Mouse (Mus musculus) CD4-positive, CD25-positive, alpha-beta regulatory T cell, adult 4 months (primary cell): ENCODE data around the gene Smyd4. TPM values are rescaled to one million over a fixed set of nuclear protein-coding genes. Genes with fewer than 3 reads are reported as not detected.
A peak's percentile ranks its signal among the peaks of the same experiment; 100 is the strongest.

Experiments
- ATAC-seq: one replicate; pipeline ENCODE4 v1.8.0; 2017
- polyA plus RNA-seq, 2 experiments: library from polyadenylated mRNA; unstranded; fragments of 100-300 nt; shearing (Covaris generic); gene quantifications; one replicate each; pipeline ENCODE4 v1.2.1; 2017

Smyd4 gene
- 10 to 100 TPM; 21.2 to 31.7 TPM for polyA plus RNA-seq

- peak; percentile 96 for ATAC-seq
These were observed at the start of gene Smyd4, which contains the start of gene Rpa1 for GRCm38 (mm10) chr11:75348199-75348889. Gene Smyd4 (plus strand): TSS chr11:75348433. Gene Rpa1 (minus strand): TSS chr11:75348324.

- ATAC-seq = no peak
These were observed 49.7 kb upstream of the Smyd4 start for GRCm38 (mm10) chr11:75298491-75298890.

DNA sequence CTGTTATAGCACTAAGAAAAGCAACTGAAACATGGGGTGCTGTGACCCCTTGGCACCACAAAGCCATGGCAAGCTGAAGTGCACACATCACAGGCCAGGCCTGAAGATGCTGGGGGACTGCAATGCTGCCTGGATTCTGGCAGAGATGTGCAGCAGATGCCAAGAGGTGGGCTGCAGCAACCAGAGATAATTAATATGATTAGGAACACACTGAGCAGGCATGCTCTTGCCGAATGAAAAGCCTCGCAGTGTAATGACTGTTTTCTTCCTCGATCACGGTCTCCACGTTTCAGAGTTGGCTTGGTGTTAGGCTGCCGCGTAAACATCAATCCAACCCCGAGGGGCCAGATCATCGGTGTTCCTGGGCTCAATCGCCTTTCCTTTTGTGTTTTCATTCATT, 48.4 kb upstream of the Smyd4 start:
- ATAC-seq = no peak

- ATAC-seq = no peak
These were observed 47.3 kb upstream of the Smyd4 start for GRCm38 (mm10) chr11:75300954-75301353.

DNA sequence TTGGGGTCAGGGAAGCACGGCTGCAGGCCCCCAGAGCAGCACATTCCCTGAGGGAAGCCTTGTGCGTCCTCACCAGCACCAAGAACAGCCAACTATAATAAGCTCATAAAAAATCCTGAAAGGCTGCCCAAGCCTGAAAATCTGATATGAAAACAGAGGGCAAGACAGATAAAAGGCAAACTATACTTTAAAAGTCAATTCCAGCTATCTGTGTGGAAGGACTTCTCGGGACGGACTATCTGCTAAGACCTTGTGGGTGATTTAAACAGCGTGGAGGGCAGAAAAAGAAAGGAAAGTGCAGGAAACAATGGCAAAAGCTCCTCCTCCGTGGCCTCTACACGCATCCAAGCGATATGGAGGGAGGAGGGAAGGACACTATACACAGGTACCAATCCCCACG, 43.4 kb upstream of the Smyd4 start:
- no peak for ATAC-seq

- ATAC-seq = no peak
These were observed 39.6 kb upstream of the Smyd4 start for GRCm38 (mm10) chr11:75308650-75309049.

DNA sequence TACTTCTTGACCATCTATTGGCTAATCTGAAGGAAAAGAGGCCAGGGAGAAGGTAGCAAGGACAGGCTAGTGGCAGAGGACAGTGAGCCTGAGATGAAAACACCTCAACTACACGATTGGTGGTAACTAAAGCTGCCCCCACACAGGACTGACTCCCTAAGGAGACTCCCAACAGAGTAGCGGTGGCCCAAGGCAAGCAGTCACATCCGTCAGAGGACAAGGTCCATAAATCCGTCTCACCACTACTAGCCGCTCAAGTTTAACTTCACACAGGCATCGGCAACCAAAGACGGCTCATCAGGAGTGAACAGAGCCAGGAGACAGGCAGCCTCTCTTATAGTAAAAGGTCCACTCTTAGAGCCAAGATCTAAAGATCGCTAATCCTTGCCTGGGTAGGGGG, 37.4 kb upstream of the Smyd4 start:
- ATAC-seq = no peak

DNA sequence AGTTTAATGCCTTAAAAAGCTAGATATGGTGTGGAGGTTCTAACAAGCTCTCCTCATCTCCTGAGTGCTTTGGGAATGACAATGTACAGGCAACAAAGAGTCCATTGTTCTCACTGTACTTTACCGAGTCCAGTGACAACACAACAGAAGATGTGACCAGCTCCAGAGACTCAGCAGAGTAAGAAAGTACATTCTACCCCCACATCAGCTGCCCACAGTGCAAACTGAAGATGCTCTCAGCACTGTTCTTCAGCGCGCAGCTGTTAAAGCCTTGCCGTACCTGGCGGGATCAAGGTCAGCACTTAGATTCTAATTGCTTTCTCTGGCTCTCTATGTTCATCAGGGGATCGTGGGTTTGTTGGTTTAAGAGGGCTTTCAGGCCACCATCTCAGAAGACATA, 36.5 kb upstream of the Smyd4 start:
- ATAC-seq = no peak

DNA sequence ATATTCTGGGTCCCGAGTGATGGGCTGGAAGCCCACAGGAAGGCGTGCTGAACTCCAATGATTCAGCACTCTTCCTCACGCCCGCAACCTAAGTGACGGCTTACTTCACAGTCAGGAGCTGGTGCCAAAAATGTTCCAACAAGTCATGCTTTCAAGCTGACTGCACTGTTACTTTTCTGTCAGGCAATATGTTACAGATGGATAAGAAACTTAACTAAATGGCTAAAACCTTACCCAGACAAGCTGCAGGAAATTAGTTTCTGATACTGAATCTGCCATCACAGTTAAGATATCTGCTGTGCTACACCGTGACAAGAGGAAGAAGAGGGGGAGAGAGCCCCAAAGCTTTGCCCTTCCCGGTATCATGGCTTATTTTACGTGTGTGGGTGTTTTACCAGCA, 34.4 kb upstream of the Smyd4 start:
- ATAC-seq = no peak

DNA sequence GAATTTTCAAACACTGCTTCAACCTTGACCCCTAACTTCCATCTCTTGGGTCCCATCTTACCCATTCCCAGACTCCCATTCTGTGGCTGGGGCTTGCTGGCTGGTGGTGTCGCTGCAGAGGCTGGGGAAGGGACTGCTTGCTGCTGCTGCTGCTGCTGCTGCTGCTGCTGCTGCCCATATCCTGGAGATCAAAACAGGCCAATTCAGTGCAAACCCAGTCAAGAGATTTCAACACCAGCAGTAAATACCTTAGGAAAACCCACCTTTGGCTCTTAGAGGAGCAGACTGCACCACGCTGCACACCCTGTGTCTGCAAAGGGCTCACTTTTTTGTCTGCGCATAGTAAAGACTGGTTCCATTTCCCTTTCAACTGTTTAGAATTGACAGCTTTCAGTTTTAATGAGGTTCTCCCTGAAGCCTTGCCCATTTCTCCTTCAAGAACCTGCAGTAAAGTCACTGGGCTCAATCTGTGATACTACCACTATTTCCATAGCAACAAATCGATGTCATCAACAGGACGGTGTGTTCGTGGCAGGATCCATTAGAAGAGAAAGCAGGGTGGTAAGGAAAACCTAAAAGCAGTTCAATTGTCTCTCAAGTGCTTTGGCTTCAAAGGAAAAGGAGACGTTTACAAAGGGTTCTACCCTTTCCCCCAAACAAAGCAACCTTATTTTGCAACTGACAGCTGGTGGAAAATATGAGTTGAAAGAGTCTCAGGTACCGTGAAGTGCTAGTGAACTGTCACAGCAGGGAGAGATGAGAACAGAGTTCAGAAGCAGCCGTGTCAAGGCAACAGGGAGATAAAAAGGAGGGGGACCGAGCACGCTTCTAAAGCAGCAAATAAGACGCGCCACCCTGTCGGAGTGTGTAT, 29.6 kb upstream of the Smyd4 start:
- ATAC-seq = peak; percentile 78

GRCm38 (mm10) chr11:75319246-75319645, 29.0 kb upstream of the Smyd4 start:
- peak; percentile 17 for ATAC-seq

DNA sequence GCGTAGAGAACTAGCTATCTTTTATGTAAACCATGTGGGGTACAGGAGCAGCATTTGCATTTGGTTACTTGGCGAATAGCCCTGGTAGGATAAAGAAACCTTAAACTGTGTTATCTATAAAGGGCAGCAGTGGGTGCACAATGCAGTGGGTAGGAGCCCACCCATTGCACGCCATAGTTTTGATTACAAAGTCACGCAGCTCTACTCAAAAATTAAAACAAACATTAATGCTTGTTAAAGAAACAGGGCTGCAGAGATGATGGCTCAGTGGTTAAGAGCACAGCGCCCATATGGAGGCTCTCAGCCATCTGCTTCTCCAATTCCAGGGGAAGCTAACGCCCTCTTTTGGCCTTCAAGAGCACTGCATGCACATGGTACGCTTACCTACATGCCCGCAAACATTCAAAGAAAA, 24.9 kb upstream of the Smyd4 start:
- no peak for ATAC-seq

DNA sequence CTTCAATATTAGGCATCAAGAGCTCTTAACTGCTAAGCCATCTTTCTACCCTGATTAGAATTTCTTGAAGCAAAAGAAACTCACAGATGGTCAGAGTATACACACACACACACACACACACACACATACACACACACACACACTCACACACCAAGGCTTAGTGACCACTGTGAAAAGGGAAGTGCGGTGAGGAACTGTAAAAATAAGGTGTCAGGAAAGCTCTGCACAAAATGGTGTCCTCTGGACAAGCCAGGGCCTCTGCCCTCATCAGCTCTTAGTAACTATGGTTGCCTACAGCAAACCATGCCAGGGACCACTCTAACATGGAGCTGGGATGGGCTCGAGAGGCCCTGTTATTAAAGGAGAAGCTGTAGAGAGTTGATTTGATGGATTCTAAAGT, 23.8 kb upstream of the Smyd4 start:
- no peak for ATAC-seq

DNA sequence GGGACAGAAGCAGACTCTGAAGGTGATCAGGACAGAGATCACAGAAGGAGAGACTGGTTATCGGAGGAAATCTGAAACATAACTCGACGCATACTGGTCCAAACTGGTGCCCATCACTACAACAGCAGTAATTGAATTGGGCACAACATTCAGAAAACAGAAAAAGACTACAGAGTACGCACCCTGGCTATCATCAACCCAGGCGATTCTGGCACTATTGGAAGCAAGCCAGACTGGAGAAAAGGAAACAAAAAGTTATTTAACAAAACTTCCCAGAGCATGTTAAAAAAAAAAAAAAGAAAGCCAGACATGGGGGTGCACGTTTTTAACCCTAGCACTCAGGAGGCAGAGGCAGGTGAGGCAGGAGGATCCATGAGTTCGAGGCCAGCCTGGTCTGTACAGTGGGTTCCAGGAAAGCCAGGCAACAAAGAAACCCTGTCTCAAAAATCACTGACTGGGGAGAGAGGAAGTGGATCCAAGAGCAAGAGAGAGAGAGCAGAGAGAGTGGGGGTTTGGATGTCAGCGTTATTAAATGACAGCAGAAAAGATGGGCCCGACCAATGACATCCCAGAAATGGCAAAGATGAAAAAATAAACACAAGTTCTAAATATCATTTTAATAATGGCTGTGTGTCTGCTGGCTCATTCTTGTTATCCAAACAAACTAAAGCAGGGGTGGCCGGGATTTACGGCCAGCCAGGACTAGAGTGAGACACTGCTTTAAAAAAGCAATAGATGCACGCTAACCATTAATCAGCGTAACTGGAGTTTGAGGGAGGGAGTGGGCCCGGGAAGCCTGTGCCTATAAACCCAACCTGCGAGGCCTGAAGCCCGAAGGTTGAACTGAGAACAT, 22.9 kb upstream of the Smyd4 start:
- no peak for ATAC-seq

DNA sequence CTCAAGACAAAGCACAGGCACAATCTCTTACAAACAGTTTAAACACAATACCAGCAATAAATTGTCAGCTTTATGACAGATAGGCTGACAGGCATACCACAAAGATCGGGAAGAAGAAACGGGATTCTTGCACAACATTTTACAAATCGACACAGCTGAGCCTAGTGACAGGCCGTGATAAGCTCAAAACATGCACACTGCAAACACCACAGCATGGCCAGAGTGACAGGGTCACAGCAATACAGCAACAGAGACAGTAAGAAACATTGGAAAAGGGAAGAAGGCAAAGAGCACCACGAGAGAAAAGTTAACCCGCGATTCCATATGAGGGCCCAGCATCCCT, 22.3 kb upstream of the Smyd4 start:
- no peak for ATAC-seq

GRCm38 (mm10) chr11:75336676-75337075, 11.6 kb upstream of the Smyd4 start:
- peak; percentile 90 for ATAC-seq

GRCm38 (mm10) chr11:75337246-75337645, 11.0 kb upstream of the Smyd4 start:
- ATAC-seq = peak; percentile 64

GRCm38 (mm10) chr11:75340076-75340475, 8.2 kb upstream of the Smyd4 start:
- ATAC-seq = no peak

DNA sequence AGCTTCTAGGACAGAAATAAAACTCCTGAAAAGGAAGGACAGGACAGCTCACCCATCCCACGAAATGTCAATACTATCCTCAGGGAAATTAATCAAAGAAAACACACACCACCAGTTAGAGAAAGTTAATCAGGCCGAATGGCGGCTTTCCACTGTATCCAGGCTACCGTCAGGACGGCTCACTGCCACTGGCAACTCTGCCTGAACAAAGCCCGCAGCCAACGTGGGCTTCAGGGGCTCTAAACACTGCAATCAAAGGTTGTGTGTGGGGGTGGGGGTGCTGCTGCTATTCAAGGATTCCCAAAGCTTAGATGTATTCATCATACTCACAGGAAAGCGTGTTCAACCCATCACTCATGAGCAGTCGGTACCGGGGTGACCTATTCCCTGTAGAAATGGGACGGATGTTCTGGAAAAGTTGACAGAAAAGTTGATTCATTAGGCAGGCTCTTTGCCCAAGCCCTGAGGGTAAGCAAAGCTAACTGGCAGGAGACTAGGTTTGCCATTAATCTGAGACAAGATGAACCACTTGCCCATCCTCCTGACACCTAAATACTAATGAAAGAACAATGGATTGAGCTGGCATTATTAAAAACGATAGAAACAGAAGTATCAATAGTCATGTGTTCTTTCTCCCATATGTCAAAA, 7.4 kb upstream of the Smyd4 start:
- ATAC-seq = no peak

- no peak for ATAC-seq
These were observed 5.1 kb upstream of the Smyd4 start for GRCm38 (mm10) chr11:75343096-75343495.

DNA sequence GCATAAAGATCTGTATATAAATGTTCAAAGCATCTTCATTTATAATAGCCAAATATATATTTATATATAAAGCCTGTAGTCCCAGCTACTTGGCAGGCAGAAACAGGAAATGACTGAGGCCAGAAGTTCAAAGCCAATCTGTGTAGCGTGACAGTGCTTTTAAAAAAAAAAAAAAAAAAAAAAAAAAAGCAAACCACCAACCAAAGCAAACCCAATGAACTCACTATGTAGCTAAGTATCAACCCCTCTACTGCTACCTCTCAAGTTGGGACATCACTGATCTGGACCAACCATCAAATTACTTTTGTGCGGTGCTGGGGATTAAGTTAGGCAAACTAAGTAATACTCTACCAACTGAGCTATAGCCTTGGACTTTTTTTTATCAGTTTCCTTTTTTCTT, 4.1 kb upstream of the Smyd4 start:
- ATAC-seq = peak; percentile 28

DNA sequence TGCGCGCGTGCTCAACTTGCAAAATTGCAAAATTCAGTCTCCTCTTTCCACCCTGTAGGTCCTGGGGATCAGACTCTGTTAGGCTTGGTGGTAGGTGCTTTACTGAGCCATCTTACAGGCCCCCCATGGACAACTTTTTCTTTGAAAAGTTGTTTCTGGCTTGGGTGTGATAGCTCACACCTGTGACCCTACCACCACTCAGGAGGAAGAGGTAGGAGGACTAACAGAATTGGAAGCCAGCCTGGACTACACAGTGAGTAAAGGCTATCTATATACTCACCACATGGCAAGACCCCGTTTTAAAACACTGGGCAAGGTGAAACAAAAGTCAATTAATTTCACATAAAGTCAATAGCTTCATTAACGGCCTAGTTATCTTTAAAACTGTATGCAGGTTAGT, 3.5 kb upstream of the Smyd4 start:
- no peak for ATAC-seq
